Comparison of ENCODE assay signal across 7 mouse cellular contexts in the genomic region with DNA sequence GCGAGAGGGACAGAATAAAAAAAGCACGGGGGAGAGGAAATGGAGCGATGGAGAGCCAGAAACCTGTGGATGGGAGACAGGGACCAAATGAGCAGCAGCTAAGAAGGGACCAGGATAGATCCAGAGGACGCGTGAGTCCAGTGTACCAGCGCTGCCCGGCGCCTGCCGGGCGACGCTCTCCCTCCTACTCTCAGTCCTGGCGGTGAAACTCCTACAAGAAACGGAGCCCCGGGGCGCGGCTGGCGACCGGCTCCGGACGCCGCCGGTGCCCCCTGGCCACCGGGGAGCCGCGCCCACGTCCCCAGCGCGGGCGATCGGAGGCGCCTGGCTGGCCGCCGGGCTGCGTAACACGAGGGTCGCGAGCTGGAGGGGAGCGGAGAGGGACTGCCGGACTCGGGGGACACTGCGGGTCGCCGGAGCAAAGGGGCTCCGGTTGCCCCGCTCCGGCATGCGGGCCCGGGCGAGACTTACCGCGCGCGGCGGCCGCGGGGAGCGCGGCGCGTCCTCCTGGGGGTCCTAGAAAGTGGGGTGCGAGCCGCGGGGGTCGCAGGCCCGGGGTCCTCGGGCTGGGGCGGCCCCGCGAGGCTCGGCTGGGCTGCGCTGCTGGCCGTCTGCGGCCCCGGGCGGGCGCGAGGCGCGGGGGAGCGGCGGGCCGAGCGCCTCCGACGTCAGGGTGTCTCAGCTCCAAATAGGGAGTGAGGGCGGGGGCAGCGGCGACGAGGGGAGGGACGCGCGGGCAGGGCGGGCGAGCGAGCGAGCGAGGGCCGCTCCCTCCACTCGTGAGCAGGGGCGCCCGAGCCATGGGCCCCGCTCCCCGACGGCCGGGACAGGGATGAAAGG. TPM values are rescaled to one million over a fixed set of nuclear protein-coding genes. Genes with fewer than 3 reads are reported as not detected.
A peak's percentile ranks its signal among the peaks of the same experiment; 100 is the strongest.
DNase-seq lines count a peak whose midpoint lies in the region; ATAC-seq lines count a peak whose summit lies in the region.

Gene Nbl1 (minus strand): TSS at position 638 of the 840 bp plus-strand sequence.

- peaks cover 10% of the 10 kb centered on the region; the same call in 1 of the 2 replicates for H3K4me1 ChIP-seq in intestine, embryonic 14.5 days (replicated peaks; ENCODE audit: control insufficient read depth, insufficient read depth, low read length)

- peak within 1 kb of the TSS; percentile 73 for H3K9ac ChIP-seq in intestine, embryonic 14.5 days (ENCODE audit: low read length)

- no peak; the same call in 1 of the 2 replicates for ATAC-seq in intestine, embryonic 14.5 days (replicated peaks; ENCODE audit: low FRiP score, low TSS enrichment, low read depth)

- H3K9me3 ChIP-seq in intestine, embryonic 14.5 days (ENCODE audit: control insufficient read depth, low read length) = peaks cover 8% of the 10 kb centered on the region

- H3K27ac ChIP-seq in intestine, embryonic 14.5 days (ENCODE audit: low read depth) = peak within 1 kb of the TSS; percentile 51

- peaks cover 25% of the 10 kb centered on the region; the same call in 1 of the 2 replicates for H3K27me3 ChIP-seq in intestine, embryonic 14.5 days (replicated peaks; ENCODE audit: control insufficient read depth, insufficient read depth, low read length)

- intact Hi-C loops in gastrocnemius, postnatal 36 days (cut with DNase I) = loop anchor here (5.0 kb wide), 1 partner anchor 100 kb away; the partner anchor contains the start of gene Capzb

- 0 out of 2 replicates have a peak, but pooled peaks cover 3% of the 10 kb centered on the region for H3K36me3 ChIP-seq in intestine, embryonic 14.5 days (ENCODE audit: control insufficient read depth, insufficient read depth, low read length)

- peak within 1 kb of the TSS; percentile 71 for H3K4me3 ChIP-seq in intestine, embryonic 14.5 days (ENCODE audit: low read depth, low read length)

- DNase-seq in NIH3T3 (ENCODE audit: low read depth) = peak; percentile 78
- peak; percentile 79 to 84 for DNase-seq in adrenal gland, postnatal 36 days
- DNase-seq in gastrocnemius, postnatal 36 days = peak; percentile 54 to 70
- DNase-seq in intestine, embryonic 14.5 days (ENCODE audit: low spot score) = peak; percentile 67
- DNase-seq in liver = peak; percentile 42
- DNase-seq in neural tube, embryonic 10.5 days (ENCODE audit: extremely low spot score, low spot score) = peak; percentile 55
- no peak for DNase-seq in spleen, adult 12 weeks (ENCODE audit: low spot score)

- H3K4me2 ChIP-seq in intestine, embryonic 14.5 days (ENCODE audit: low read length) = peak within 1 kb of the TSS; percentile 89

- 1% methylated on average over 77 of the region's 105 CpGs for WGBS in intestine, embryonic 14.5 days

RNA-seq across cellular contexts. Expression of gene Nbl1, which starts in this region (rescaled TPM):
- 10 to 100 TPM; 43.2 to 45.0 TPM for total RNA-seq in adrenal gland, postnatal 36 days (2021)
- total RNA-seq in gastrocnemius, postnatal 36 days (2021) = 10 to 100 TPM; 22.6 to 22.8 TPM
- 50.5 and 55.5 TPM in 2 replicates for polyA plus RNA-seq in intestine, embryonic 14.5 days (2014; fragmentation: Nextera tagmentation; extraction: Ambion mirVana)
